Mouse (Mus musculus): ENCODE measurements around the gene Slc44a2. TPM values are rescaled to one million over a fixed set of nuclear protein-coding genes. Genes with fewer than 3 reads are reported as not detected.

Slc44a2 gene
- total RNA-seq (2014; rRNA removed; ENCODE audit: low replicate concordance) (44.0 and 84.8 TPM in 2 replicates), polyA plus RNA-seq (2015; fragmentation: Nextera tagmentation; extraction: Ambion mirVana) (45.0 and 46.5 TPM in 2 replicates)

DNA sequence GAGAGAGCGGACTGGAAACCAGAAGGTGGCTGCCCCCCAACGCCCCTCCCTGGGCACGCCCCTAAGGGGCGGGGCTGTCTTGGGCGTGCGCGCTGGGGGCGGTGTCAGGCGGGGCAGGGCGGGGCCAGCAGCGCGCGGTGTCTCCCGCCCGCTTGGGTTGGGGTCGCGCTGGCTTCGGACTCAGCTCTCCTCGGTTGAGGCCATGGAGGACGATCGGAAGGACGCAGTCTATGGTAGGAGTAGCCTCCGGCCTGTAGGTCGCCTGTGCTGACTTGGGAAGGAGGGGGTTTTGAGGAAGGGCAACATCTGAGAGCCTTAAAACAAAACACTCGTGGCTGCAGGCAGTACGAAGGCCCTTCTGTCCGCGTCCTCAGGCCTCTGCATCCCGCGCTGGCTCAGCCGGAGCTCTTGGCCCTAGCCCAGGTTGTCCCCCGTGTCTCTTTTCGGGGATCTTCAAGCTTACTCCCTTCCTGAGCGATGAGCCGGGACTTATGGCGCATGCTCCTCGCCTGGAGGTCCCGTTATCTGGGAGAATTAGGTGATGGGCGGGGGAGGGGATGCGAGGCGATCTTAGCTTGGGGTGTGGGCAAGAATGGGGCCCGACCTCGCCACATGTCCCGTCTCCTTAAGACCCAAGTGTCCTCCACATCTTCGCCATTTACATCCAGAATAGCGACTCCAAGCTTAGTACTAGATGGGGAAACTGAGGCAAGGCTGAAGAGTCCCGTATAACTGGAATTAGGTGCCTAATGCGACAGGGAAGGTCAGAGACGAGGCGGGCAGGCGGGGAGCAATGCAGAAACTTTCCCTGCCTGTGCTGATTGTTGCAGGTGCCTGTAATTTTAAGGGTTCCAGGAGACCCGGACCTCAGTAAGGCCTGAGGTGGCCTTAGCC lies at the start of gene Slc44a2:
TSS of gene Slc44a2 (plus strand) at position 80 of the 894 bp plus-strand sequence.
- Histone ChIP-seq H3K4me1 (ENCODE audit: control insufficient read depth, insufficient read depth) (peaks cover 11% of the 10 kb centered on the region), H3K27me3 (ENCODE audit: control insufficient read depth, insufficient read depth, low read length) (no peaks in the 10 kb centered on the region), H3K36me3 (replicated peaks; ENCODE audit: control insufficient read depth, insufficient read depth, low read length) (no peaks in the 10 kb centered on the region), H3K9me3 (replicated peaks; ENCODE audit: control insufficient read depth, low read length) (no peaks in the 10 kb centered on the region), H3K27ac (ENCODE audit: low read depth) (peak within 1 kb of the TSS; percentile 79), H3K4me3 (ENCODE audit: low read depth, low read length) (peak within 1 kb of the TSS; percentile 85), H3K4me2 (ENCODE audit: low read depth, low read length) (peak within 1 kb of the TSS; percentile 81), H3K9ac (replicated peaks; ENCODE audit: low read depth, low read length) (peak within 1 kb of the TSS; percentile 71)
- peak; percentile 72 for DNase-seq (ENCODE audit: low spot score)
- under 1% methylated on average over 52 of the region's 52 CpGs for WGBS
- ATAC-seq (ENCODE audit: insufficient read depth, low read depth) = peak; percentile 95
- no peak for TF ChIP-seq CTCF (IDR thresholded peaks at IDR 0.05; ENCODE audit: low read depth)
- TF ChIP-seq EP300 (IDR thresholded peaks at IDR 0.05; ENCODE audit: low read depth) = no peak

DNA sequence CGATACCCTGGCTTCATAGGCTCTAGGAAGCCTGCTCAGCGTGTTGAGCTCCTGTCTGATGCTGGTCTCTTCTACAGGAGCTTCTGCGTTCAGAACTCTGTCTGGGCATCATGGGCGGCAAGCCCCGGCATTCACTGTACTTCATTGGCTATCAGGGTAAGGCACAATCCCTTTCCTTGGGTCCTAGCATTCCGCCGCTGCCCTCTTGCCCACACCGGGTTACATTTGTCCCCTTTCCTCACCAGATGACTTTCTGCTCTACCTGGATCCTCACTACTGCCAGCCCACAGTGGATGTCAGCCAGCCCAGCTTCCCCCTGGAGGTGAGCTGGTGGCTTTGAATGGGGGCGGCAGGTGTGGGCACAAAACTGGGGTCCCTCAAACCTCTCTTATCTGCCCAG lies 48.1 kb upstream of the Slc44a2 start:
- 85% methylated on average over 9 of the region's 9 CpGs for WGBS
- H3K4me3 ChIP-seq (ENCODE audit: low read depth, low read length) = no peak overlapping the region
- H3K9me3 ChIP-seq (replicated peaks; ENCODE audit: control insufficient read depth, low read length) = no peaks in the 10 kb centered on the region
- H3K4me1 ChIP-seq (ENCODE audit: control insufficient read depth, insufficient read depth) = peaks cover 7% of the 10 kb centered on the region; the same call in 1 of the 2 replicates
- H3K4me2 ChIP-seq (ENCODE audit: low read depth, low read length) = no peak overlapping the region
- ATAC-seq (ENCODE audit: insufficient read depth, low read depth) (no peak), DNase-seq (ENCODE audit: low spot score) (no peak)
- H3K9ac ChIP-seq (replicated peaks; ENCODE audit: low read depth, low read length) = no peak overlapping the region
- TF ChIP-seq CTCF (IDR thresholded peaks at IDR 0.05; ENCODE audit: low read depth) (no peak), EP300 (IDR thresholded peaks at IDR 0.05; ENCODE audit: low read depth) (no peak)
- peaks cover 94% of the 10 kb centered on the region for H3K36me3 ChIP-seq (replicated peaks; ENCODE audit: control insufficient read depth, insufficient read depth, low read length)
- H3K27me3 ChIP-seq (ENCODE audit: control insufficient read depth, insufficient read depth, low read length) = no peaks in the 10 kb centered on the region
- no peak overlapping the region for H3K27ac ChIP-seq (ENCODE audit: low read depth)

DNA sequence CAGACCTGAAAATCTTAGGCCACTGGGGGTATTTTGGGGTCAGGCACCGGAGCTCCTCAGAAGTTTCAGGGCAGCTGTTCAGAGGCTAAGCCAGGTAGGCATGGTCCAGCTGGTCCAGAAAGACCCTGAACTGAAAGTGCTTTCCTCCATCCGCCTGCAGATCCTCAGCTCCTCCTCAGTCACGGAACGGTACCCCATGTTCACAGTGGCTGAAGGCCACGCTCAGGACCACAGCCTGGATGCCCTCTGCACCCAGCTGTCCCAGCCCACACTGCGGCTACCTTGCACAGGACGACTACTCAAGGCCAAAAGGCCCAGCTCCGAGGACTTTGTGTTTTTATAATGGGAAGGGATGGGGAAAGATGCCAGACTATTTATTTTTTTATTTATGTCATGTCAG lies 47.4 kb upstream of the Slc44a2 start:
- Histone ChIP-seq H3K4me1 (ENCODE audit: control insufficient read depth, insufficient read depth) (peaks cover 7% of the 10 kb centered on the region; the same call in 1 of the 2 replicates), H3K27ac (ENCODE audit: low read depth) (no peak overlapping the region), H3K27me3 (ENCODE audit: control insufficient read depth, insufficient read depth, low read length) (no peaks in the 10 kb centered on the region), H3K9ac (replicated peaks; ENCODE audit: low read depth, low read length) (no peak overlapping the region), H3K9me3 (replicated peaks; ENCODE audit: control insufficient read depth, low read length) (no peaks in the 10 kb centered on the region), H3K4me2 (ENCODE audit: low read depth, low read length) (no peak overlapping the region), H3K36me3 (replicated peaks; ENCODE audit: control insufficient read depth, insufficient read depth, low read length) (peaks cover 97% of the 10 kb centered on the region), H3K4me3 (ENCODE audit: low read depth, low read length) (no peak overlapping the region)
- 78% methylated on average over 8 of the region's 8 CpGs for WGBS
- DNase-seq (ENCODE audit: low spot score) (no peak), ATAC-seq (ENCODE audit: insufficient read depth, low read depth) (no peak)
- TF ChIP-seq CTCF (IDR thresholded peaks at IDR 0.05; ENCODE audit: low read depth) (no peak), EP300 (IDR thresholded peaks at IDR 0.05; ENCODE audit: low read depth) (no peak)

DNA sequence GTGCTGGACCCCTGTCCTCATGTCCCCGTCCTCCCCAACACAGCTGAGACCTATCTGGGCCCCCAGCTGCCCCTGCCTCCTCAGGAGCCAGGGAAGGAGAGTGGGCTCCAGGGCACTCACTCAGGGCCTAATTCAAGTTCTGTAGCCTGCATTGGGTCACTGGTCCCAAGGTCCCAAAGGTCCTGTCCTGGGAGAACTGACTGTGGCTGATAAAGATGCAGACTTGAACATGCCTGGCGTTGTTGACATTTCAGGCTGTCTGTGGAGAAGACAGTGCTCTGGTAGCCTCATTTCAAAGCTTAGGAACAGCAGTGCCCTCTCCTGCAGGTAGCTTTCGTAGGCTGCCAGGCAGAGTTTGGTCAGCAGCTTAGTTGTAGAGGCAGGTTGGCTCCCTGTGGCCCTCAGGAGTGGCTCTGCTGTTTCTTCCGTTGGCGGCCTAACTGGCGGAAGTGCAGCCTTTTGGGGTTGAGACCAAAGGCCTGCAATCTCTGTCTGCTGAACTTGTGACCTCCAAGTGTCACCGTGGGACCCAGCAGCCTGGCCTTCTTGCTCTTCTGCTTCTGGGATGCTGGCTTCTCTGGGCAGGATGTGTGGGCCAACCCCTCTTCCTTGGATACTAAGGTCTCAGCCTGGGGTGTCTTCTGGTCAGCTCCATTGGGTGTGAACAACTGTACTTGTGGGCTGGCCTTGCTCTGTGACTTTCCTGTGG lies 46.8 kb upstream of the Slc44a2 start:
- no peak for DNase-seq (ENCODE audit: low spot score)
- peak overlapping the region; percentile 62 for H3K27ac ChIP-seq (ENCODE audit: low read depth)
- no peak overlapping the region for H3K9ac ChIP-seq (replicated peaks; ENCODE audit: low read depth, low read length)
- H3K36me3 ChIP-seq (replicated peaks; ENCODE audit: control insufficient read depth, insufficient read depth, low read length) = peaks cover 96% of the 10 kb centered on the region
- H3K4me2 ChIP-seq (ENCODE audit: low read depth, low read length) = no peak overlapping the region
- no peak for TF ChIP-seq CTCF (IDR thresholded peaks at IDR 0.05; ENCODE audit: low read depth)
- TF ChIP-seq EP300 (IDR thresholded peaks at IDR 0.05; ENCODE audit: low read depth) = no peak
- no peaks in the 10 kb centered on the region for H3K27me3 ChIP-seq (ENCODE audit: control insufficient read depth, insufficient read depth, low read length)
- 52% methylated on average over 7 of the region's 7 CpGs for WGBS
- H3K4me1 ChIP-seq (ENCODE audit: control insufficient read depth, insufficient read depth) = peaks cover 7% of the 10 kb centered on the region; the same call in 1 of the 2 replicates
- ATAC-seq (ENCODE audit: insufficient read depth, low read depth) = no peak
- no peaks in the 10 kb centered on the region for H3K9me3 ChIP-seq (replicated peaks; ENCODE audit: control insufficient read depth, low read length)
- no peak overlapping the region for H3K4me3 ChIP-seq (ENCODE audit: low read depth, low read length)

DNA sequence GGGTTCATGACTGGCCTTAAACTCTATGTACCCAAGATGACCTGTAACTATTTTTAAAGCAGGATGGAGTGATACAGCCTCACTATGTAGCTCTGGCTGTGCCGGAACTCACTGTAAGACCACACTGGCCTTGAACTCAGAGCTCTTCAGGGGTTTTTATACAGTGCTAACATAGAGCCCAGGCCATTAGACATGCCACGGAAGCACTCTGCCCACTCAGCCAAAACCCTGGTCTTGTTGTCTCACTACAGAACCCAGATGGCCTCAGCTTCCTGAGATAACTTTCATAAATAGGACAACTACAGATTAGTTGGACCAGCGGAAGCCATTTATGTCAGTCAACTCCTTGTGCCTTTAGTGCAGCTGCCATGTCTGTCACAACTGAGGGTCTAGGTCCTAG lies 46.2 kb upstream of the Slc44a2 start:
- Histone ChIP-seq H3K36me3 (replicated peaks; ENCODE audit: control insufficient read depth, insufficient read depth, low read length) (peaks cover 96% of the 10 kb centered on the region), H3K27ac (ENCODE audit: low read depth) (peak overlapping the region; percentile 62), H3K4me2 (ENCODE audit: low read depth, low read length) (no peak overlapping the region), H3K4me1 (ENCODE audit: control insufficient read depth, insufficient read depth) (peaks cover 7% of the 10 kb centered on the region; the same call in 1 of the 2 replicates), H3K27me3 (ENCODE audit: control insufficient read depth, insufficient read depth, low read length) (no peaks in the 10 kb centered on the region), H3K9me3 (replicated peaks; ENCODE audit: control insufficient read depth, low read length) (no peaks in the 10 kb centered on the region), H3K4me3 (ENCODE audit: low read depth, low read length) (no peak overlapping the region), H3K9ac (replicated peaks; ENCODE audit: low read depth, low read length) (no peak overlapping the region)
- DNase-seq (ENCODE audit: low spot score) = peak; percentile 23
- TF ChIP-seq CTCF (IDR thresholded peaks at IDR 0.05; ENCODE audit: low read depth) = no peak
- TF ChIP-seq EP300 (IDR thresholded peaks at IDR 0.05; ENCODE audit: low read depth) = no peak
- peak; percentile 59 for ATAC-seq (ENCODE audit: insufficient read depth, low read depth)
- WGBS = 37% methylated on average over 3 of the region's 3 CpGs
